Mouse (Mus musculus) large intestine, adult 2 months (tissue): Measurements from ENCODE around the gene Lrp5. TPM values are rescaled to one million over a fixed set of nuclear protein-coding genes. Genes with fewer than 3 reads are reported as not detected.

Experiments
- DNase-seq: peaks from one replicate; pipeline ENCODE4 v3.0.0-alpha.2; 2012; ENCODE audit warnings: low read depth, low spot score
- WGBS: fragments of 180-500 bp; shearing (Covaris S2); methylation state at CpG from one replicate; pipeline ENCODE4 v1.1.7; 2018; 5-methylcytosine and 5-hydroxymethylcytosine counted together
- polyA plus RNA-seq: library from polyadenylated mRNA; depleted of rRNA; stranded (reverse); fragments of >200 nt; gene quantifications from 2 replicates; pipeline ENCODE4 v1.2.3, GENCODE M21; 2012; rRNA removed

The Lrp5 gene
- polyA plus RNA-seq = 37.1 and 46.7 TPM in 2 replicates

GRCm38 (mm10) chr19:3686215-3686894 lies at the start of gene Lrp5:
Lrp5 (minus strand) TSS chr19:3686564.
- WGBS = under 1% methylated on average over 66 of the region's 83 CpGs
- DNase-seq = no peak

GRCm38 (mm10) chr19:3736001-3736400 lies 49.6 kb upstream of the Lrp5 start:
- no peak for DNase-seq

GRCm38 (mm10) chr19:3730781-3731646 lies 44.6 kb upstream of the Lrp5 start:
- DNase-seq = no peak
- 80% methylated on average over 7 of the region's 7 CpGs for whole genome bisulfite sequencing

More at GRCm38 (mm10) chr19:3736001-3736400, 49.6 kb upstream of the Lrp5 start:
- WGBS = 66% methylated on average over 3 of the region's 3 CpGs

- no peak for DNase-seq
- WGBS = 53% methylated on average over 2 of the region's 2 CpGs
These were observed 42.5 kb upstream of the Lrp5 start for GRCm38 (mm10) chr19:3728901-3729300.

GRCm38 (mm10) chr19:3724779-3725178 lies 38.4 kb upstream of the Lrp5 start:
- WGBS = 7% methylated on average over 1 of the region's 1 CpGs
- no peak for DNase-seq

GRCm38 (mm10) chr19:3723904-3724303 lies 37.5 kb upstream of the Lrp5 start:
- WGBS = 84% methylated on average over 4 of the region's 4 CpGs
- DNase-seq = no peak

GRCm38 (mm10) chr19:3723170-3723569 lies 36.8 kb upstream of the Lrp5 start:
- 91% methylated on average over 9 of the region's 9 CpGs for WGBS
- DNase-seq = no peak

GRCm38 (mm10) chr19:3719362-3719891 lies 33.1 kb upstream of the Lrp5 start:
- DNase-seq = no peak
- under 1% methylated on average over 27 of the region's 27 CpGs for WGBS

- no peak for DNase-seq
- 31% methylated on average over 19 of the region's 19 CpGs for WGBS
These were observed 32.4 kb upstream of the Lrp5 start for GRCm38 (mm10) chr19:3718481-3719361.

GRCm38 (mm10) chr19:3714381-3714780 lies 28.0 kb upstream of the Lrp5 start:
- WGBS = 88% methylated on average over 6 of the region's 6 CpGs
- no peak for DNase-seq

GRCm38 (mm10) chr19:3710436-3710835 lies 24.1 kb upstream of the Lrp5 start:
- 87% methylated on average over 2 of the region's 2 CpGs for WGBS
- no peak for DNase-seq

- DNase-seq = no peak
- whole genome bisulfite sequencing = 15% methylated on average over 10 of the region's 10 CpGs
These were observed 22.8 kb upstream of the Lrp5 start for GRCm38 (mm10) chr19:3709013-3709787.

GRCm38 (mm10) chr19:3708078-3709012 lies 22.0 kb upstream of the Lrp5 start, which contains the start of gene 1810055G02Rik:
1810055G02Rik (plus strand) TSS chr19:3708293.
- DNase-seq = no peak

GRCm38 (mm10) chr19:3707553-3707952 lies 21.2 kb upstream of the Lrp5 start:
- no peak for DNase-seq
- 32% methylated on average over 10 of the region's 10 CpGs for WGBS

More at GRCm38 (mm10) chr19:3708078-3709012, 22.0 kb upstream of the Lrp5 start, which contains the start of gene 1810055G02Rik:
- under 1% methylated on average over 61 of the region's 61 CpGs for WGBS

- DNase-seq = no peak
- WGBS = 55% methylated on average over 1 of the region's 1 CpGs
These were observed 19.9 kb upstream of the Lrp5 start for GRCm38 (mm10) chr19:3706258-3706657.

- WGBS = 90% methylated on average over 4 of the region's 4 CpGs
- no peak for DNase-seq
These were observed 16.1 kb upstream of the Lrp5 start for GRCm38 (mm10) chr19:3702460-3702859.

GRCm38 (mm10) chr19:3699508-3700438 lies 13.4 kb upstream of the Lrp5 start:
- no peak for DNase-seq

More at GRCm38 (mm10) chr19:3699508-3700438, 13.4 kb upstream of the Lrp5 start:
- 26% methylated on average over 6 of the region's 6 CpGs for WGBS
